Mouse (Mus musculus) splenic B cell, adult 2 months (primary cell): ENCODE measurements at regions not wholly inside any gene's neighbourhood (a gene's known extent, or its start where the extent isn't known, plus 50 kb on each side); places are given as distances from the start of the nearest gene placed in this dataset.
"Not testable (repeated sequence)": the region's sequence is repeated elsewhere in the genome, so short reads cannot be mapped to it uniquely, and the experiment has no call there.

Experiments used
- DNase-seq: peaks from one replicate; pipeline ENCODE4 v3.0.0-alpha.2; 2011; ENCODE audit warnings: low read depth, low spot score
- H3K27me3 ChIP-seq: 2 replicates; pipeline ENCODE4 v1.6.1; 2012; ENCODE audit warnings: mild to moderate bottlenecking, low read length, moderate library complexity, mixed read lengths; ENCODE audit not compliant: control insufficient read depth, poor library complexity, insufficient read depth, severe bottlenecking
- H3K36me3 ChIP-seq: 2 replicates; pipeline ENCODE4 v1.6.1; 2012; ENCODE audit warnings: mild to moderate bottlenecking, low read length, moderate library complexity, mixed read lengths; ENCODE audit not compliant: control insufficient read depth, poor library complexity, insufficient read depth, severe bottlenecking

DNA sequence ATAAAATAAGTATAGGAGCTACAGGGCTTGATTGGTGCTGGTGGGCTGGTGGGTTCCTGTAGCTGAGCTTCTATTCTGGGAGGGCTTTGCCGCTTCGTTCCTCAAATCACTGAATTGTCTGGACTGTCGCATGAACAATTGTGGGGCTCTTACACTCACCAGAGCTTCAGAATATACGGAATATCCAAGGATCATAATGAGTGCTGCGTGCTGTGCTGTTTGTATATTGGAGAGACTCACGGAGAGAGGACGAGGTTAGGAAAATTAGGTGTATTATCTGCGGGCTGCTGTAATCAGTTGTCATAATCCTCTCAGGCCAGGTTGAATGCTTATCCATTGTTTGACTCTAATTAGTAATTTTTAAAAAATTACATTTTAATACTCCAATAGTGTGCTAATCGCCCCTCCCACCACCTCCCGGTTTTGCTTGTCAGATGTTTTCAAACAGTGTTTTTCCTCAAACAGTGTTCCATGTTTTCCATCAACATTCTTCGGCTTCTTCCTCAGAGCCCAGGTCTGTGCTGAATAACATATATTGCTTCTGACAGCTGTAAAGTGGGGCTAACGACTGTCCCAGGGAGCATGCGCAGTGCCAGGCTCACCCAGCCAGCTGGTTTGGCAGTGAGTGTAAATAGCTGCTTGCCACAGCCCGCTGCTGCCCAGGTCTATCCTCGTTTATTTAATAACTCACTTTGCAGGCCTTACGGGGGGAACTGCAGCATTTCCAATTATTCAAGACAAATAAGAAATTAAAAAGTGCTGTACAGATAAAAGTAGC, 114.2 kb downstream of the Naa11 start:
- no peak for DNase-seq
- H3K27me3 ChIP-seq, result no peaks in the 10 kb centered on the region
- no peaks in the 10 kb centered on the region for H3K36me3 ChIP-seq

DNA sequence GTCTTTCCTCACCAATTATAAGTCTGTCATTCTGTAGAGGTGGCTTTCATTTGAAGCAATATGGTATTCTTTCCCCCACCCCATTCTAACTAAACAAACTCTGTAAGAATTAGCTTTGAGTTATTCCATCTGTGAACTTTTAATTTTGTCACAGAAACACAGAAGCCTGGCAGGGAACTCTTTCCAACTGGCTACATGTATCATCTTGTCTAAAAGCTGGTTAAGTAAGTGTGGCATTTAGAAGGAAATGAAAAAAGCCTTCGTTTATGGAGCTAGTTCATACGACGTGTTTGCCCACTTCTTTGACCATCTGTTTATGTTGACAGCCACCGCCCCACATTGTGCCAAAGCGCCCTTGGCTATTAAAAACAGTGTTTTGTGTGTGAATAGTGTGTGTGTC, 115.5 kb downstream of the Naa11 start:
- Histone ChIP-seq H3K27me3 (no peaks in the 10 kb centered on the region), H3K36me3 (no peaks in the 10 kb centered on the region)
- DNase-seq, result no peak

GRCm38 (mm10) chr5:97264666-97265065, 127.5 kb downstream of the Naa11 start:
- not testable (repeated sequence) for H3K27me3 ChIP-seq, H3K36me3 ChIP-seq, DNase-seq

DNA sequence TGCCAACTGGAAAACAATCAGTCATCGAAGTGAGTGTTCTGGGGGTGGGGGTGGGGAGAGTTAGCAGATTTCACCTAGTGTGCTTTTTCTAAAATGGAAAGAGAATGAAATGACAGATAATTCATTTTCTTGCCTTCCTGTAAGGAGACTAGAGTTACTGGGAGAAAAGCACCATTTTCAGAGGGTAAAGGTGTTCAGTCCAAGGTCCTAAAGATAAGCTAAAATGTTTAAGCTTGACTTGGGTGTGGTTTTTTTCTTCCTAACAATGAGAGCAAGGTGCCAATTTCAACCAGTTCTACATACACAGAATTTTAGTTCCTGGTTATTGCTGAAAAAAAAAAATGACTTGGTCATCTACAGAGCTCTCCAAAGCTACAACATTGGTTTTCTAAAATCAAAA, 135.1 kb downstream of the Naa11 start:
- Histone ChIP-seq H3K36me3 (no peaks in the 10 kb centered on the region), H3K27me3 (no peaks in the 10 kb centered on the region)
- no peak for DNase-seq

- DNase-seq, result no peak
- no peaks in the 10 kb centered on the region for H3K36me3 ChIP-seq
- H3K27me3 ChIP-seq, result no peaks in the 10 kb centered on the region
These were observed 135.6 kb downstream of the Naa11 start for GRCm38 (mm10) chr5:97256445-97257060.

DNA sequence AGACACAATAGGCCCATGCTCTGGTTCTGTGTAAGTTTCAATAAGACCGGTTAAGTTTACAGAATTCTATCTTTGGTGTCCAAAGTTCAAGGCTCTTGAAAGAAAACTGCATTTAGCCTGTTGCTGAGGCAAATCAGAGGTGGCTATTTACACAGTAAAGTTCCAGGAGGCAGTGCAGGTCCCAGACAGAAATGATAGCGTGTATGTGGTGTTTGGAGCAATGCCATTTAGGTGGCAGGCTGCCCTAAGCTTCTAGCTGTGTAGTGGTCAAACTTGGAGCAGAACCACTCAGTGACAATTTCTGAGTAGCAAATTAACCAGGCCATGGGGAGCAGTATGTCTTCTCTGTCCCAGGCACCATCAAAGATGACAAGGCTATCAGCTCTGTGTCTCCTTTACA, 125.5 kb upstream of the Paqr3 start:
- H3K27me3 ChIP-seq, result no peaks in the 10 kb centered on the region
- DNase-seq, result no peak
- no peaks in the 10 kb centered on the region for H3K36me3 ChIP-seq

DNA sequence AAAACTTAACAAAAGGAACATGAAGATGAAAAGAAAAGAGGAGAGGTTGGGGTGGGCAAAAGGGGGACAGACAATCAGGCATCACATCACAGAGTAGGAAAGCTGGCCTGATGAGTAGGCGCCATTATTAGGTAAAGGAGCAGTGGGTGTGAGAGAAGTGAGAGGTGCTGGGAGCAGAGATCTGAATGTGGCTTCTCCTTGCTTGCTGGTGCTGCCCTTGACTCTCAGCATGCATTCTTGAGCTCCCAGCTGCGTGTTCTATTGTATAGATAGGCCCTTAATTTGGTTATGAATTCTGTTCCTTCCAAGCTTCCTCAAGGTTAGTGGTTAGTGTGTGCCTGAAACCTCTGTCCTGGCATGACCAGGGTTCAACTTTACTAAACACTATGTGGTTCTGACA, 115.0 kb upstream of the Paqr3 start:
- H3K27me3 ChIP-seq, result no peaks in the 10 kb centered on the region
- DNase-seq, result no peak
- H3K36me3 ChIP-seq, result no peaks in the 10 kb centered on the region

DNA sequence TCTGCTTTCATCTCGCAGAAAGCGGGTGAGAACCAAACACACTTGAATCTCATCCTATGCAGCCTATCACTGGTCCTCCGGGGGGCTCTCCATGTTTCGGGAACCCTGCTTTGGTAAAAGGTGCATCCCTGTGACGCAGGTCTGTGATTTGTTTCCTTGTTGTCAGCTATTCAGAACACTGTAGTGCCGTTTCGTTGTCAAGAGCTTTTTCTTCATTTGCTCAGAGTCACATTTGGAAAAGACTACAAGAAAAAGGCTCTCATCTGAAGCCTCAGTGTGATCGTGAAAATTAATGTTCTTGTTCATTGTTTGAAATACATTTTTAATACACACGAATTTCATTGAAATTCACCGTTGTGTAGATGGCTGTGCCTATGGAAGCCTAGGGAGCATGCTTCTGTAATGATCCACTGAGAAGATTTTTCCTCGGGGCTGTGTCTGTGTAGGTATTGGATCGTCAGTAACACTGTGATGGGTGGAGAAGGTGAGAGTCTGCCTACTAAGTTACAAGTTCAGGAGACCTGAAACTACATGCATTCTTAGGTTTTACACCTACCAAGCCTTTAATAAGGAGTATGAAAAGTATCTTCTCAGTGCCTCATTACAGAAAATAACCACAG, 112.0 kb upstream of the Paqr3 start:
- Histone ChIP-seq H3K36me3 (no peaks in the 10 kb centered on the region), H3K27me3 (no peaks in the 10 kb centered on the region)
- no peak for DNase-seq

- no peaks in the 10 kb centered on the region for H3K27me3 ChIP-seq
- no peaks in the 10 kb centered on the region for H3K36me3 ChIP-seq
- no peak for DNase-seq
These were observed 111.3 kb upstream of the Paqr3 start for GRCm38 (mm10) chr5:97222489-97223237.

- no peak for DNase-seq
- no peaks in the 10 kb centered on the region for H3K36me3 ChIP-seq
- no peaks in the 10 kb centered on the region for H3K27me3 ChIP-seq
These were observed 107.3 kb upstream of the Paqr3 start for GRCm38 (mm10) chr5:97218712-97219111.

- DNase-seq, result no peak
- no peaks in the 10 kb centered on the region for H3K27me3 ChIP-seq
- H3K36me3 ChIP-seq, result no peaks in the 10 kb centered on the region
These were observed 94.2 kb upstream of the Paqr3 start for GRCm38 (mm10) chr5:97205606-97206005.

DNA sequence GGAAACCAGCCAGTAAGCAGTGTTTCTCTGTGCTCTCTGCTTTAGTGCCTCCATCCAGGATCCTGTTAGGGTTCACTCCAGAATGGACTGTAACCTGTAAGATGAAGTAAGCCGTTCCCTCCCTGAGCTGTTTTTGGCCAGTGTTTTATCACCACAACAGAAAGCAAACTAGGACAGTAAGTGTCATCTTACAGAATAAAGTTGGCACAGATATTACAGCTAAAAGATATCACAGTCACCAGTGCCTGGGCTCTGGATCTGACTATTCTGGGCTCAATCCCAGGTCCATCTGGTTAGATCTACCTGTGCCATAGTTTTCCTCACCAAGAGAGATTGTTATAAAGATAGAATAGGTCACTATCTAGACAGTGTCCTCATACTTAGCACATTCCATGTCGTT, 92.9 kb upstream of the Paqr3 start:
- H3K27me3 ChIP-seq, result no peaks in the 10 kb centered on the region
- DNase-seq, result no peak
- no peaks in the 10 kb centered on the region for H3K36me3 ChIP-seq

DNA sequence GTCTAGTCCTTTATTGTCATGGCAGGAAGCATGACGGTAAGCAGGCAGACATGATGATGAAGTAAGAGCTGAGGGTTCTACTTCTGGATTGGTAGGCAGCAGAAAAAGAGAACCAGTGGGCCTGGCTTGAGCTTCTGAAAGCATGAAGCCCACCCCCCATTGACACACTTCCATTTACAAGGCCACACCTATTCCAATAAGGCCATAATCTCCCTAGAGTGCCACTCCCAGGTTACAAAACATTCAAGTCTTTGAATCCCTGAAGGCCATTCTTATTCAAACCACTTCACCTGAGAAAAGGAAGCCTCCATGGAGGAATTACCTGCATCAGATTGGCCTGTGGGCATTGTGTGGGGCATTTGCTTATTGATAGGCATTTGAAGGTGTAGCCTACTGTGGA, 92.2 kb upstream of the Paqr3 start:
- H3K27me3 ChIP-seq, result no peaks in the 10 kb centered on the region
- H3K36me3 ChIP-seq, result no peaks in the 10 kb centered on the region
- no peak for DNase-seq

GRCm38 (mm10) chr5:97202557-97202956, 91.2 kb upstream of the Paqr3 start:
- DNase-seq, result no peak
- no peaks in the 10 kb centered on the region for H3K36me3 ChIP-seq
- no peaks in the 10 kb centered on the region for H3K27me3 ChIP-seq

DNA sequence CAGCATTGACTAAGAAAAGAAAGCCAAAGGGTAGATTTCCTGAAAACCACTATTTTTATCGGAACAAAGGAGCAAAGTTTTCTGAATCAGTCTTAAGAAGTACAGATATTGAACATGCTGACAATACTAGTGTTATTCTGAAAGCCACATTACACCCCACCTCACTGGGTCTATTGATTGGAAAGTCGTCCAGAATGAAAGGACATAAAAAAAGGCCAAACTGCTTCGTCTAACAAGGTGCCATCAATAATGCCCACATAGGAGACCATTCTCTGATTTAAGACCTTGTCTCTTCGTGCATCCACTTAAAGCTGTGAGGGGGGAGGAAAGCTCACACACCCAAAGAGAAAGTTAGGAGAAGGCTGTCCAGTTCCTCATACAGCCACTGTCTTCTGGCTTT, 89.3 kb upstream of the Paqr3 start:
- no peak for DNase-seq
- H3K36me3 ChIP-seq, result no peaks in the 10 kb centered on the region
- no peaks in the 10 kb centered on the region for H3K27me3 ChIP-seq
